ENCODE assay signal across 8 mouse cellular contexts in the genomic region with DNA sequence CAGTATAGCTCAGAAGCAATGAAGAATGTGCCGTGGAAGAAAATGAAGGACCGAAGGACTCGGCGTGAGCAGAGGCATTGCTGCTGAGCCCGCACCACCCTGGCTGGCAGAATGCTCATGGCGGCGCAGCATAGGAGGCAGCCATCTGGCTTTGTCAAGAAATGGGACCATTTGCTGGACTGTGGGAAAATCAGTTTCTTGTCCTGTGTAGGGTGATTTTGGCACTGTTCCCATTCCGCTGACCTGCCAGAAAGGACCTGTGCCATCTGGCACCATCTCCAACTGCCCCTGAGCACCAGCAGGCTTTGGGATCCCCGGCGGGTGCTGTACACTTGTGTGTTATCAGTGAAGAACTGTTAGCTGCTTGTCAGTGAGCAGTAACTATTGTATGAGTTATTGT. TPM values are rescaled to one million over a fixed set of nuclear protein-coding genes. Genes with fewer than 3 reads are reported as not detected.
DNase-seq lines count a peak whose midpoint lies in the region; ATAC-seq lines count a peak whose summit lies in the region.

No protein-coding gene starts in this region.

- no peak for ATAC-seq in midbrain, embryonic 14.5 days (ENCODE audit: low FRiP score, low TSS enrichment)
- ATAC-seq in monocyte, adult 5-6 weeks (replicated peaks; ENCODE audit: insufficient number of reproducible peaks, low FRiP score, low TSS enrichment, poor library complexity, severe bottlenecking): no peak

- no peak overlapping the region for H3K4me2 ChIP-seq in midbrain, embryonic 14.5 days (ENCODE audit: low read length)

- H3K36me3 ChIP-seq in midbrain, embryonic 14.5 days (ENCODE audit: control insufficient read depth, insufficient read depth, low read length): peaks cover 35% of the 10 kb centered on the region

- DNase-seq in adrenal gland, postnatal 14 days: peak; percentile 53
- DNase-seq in adrenal gland, adult 8-10 months: no peak
- peak; percentile 33 for DNase-seq in right cerebral cortex, postnatal 4 days
- DNase-seq in right cerebral cortex, adult 18-20 months: no peak
- peak; percentile 69 to 72 for DNase-seq in kidney, adult 8-10 months
- peak; percentile 47 for DNase-seq in midbrain, embryonic 14.5 days
- no peak for DNase-seq in urinary bladder, adult 2 months (ENCODE audit: low spot score)

- WGBS in midbrain, embryonic 14.5 days: 80% methylated on average over 10 of the region's 10 CpGs

- H3K9me3 ChIP-seq in midbrain, embryonic 14.5 days (ENCODE audit: control insufficient read depth, low read length): no peaks in the 10 kb centered on the region

- 0 out of 2 replicates have a peak overlapping the region, but pooled peaks have one; percentile 13 for H3K27ac ChIP-seq in midbrain, embryonic 14.5 days (replicated peaks; ENCODE audit: low read depth, low read length)

- H3K4me1 ChIP-seq in midbrain, embryonic 14.5 days (ENCODE audit: control insufficient read depth, insufficient read depth, low read length): no peaks in the 10 kb centered on the region

- no peak overlapping the region for H3K4me3 ChIP-seq in midbrain, embryonic 14.5 days (replicated peaks; ENCODE audit: low read depth, low read length)

- H3K9ac ChIP-seq in midbrain, embryonic 14.5 days (replicated peaks; ENCODE audit: low read length): no peak overlapping the region

- H3K27me3 ChIP-seq in midbrain, embryonic 14.5 days (ENCODE audit: control insufficient read depth, insufficient read depth, low read length): no peaks in the 10 kb centered on the region

RNA-seq across cellular contexts. Expression of a gene that starts 52.8 kb away (rescaled TPM):
- total RNA-seq in adrenal gland, postnatal 14 days (2021): 23.0 and 23.6 TPM in 2 replicates
- total RNA-seq in adrenal gland, adult 8-10 months (2022): 10 to 100 TPM; 21.5 to 30.6 (median 24.0) TPM
- polyA plus RNA-seq in midbrain, embryonic 14.5 days (2014; fragmentation: Nextera tagmentation; extraction: Ambion mirVana): 13.9 and 25.5 TPM in 2 replicates
- 8.4 and 12.0 TPM in 2 replicates for polyA plus RNA-seq in urinary bladder, adult 2 months (2012; rRNA removed)
- 14.7 to 27.1 TPM (median 23.8 TPM) in 3 replicates for total RNA-seq in monocyte, adult 5-6 weeks (2017)

RNA-seq across cellular contexts. Expression of a gene that starts 55.6 kb away (rescaled TPM):
- total RNA-seq in adrenal gland, postnatal 14 days (2021): 72.2 and 78.0 TPM in 2 replicates
- 10 to 100 TPM; 53.3 to 96.0 (median 73.4) TPM for total RNA-seq in adrenal gland, adult 8-10 months (2022)
- polyA plus RNA-seq in midbrain, embryonic 14.5 days (2014; fragmentation: Nextera tagmentation; extraction: Ambion mirVana): 57.9 and 68.7 TPM in 2 replicates
- polyA plus RNA-seq in urinary bladder, adult 2 months (2012; rRNA removed): 98.2 and 103 TPM in 2 replicates
- total RNA-seq in monocyte, adult 5-6 weeks (2017): 167 to 244 TPM (median 240 TPM) in 3 replicates

Comparison
In these comparisons a context has a peak if more than half of its experiments do, and no peak if none do; other contexts are left out.
1. DNase-seq: peak in adrenal gland, postnatal 14 days (single experiment), right cerebral cortex, postnatal 4 days (single experiment), kidney, adult 8-10 months (2 of 2) and midbrain, embryonic 14.5 days (single experiment); none in adrenal gland, adult 8-10 months (single experiment), right cerebral cortex, adult 18-20 months (single experiment) and urinary bladder, adult 2 months (single experiment).